Mouse (Mus musculus) kidney, postnatal 0 days (tissue): ENCODE measurements at regions not wholly inside any gene's neighbourhood (a gene's known extent, or its start where the extent isn't known, plus 50 kb on each side); places are given as distances from the start of the nearest gene placed in this dataset.
"Not testable (repeated sequence)": the region's sequence is repeated elsewhere in the genome, so short reads cannot be mapped to it uniquely, and the experiment has no call there.

Experiments used
- ATAC-seq: fragments of 200-750 bp; cut with Nextera tagmentation; replicated peaks from 2 replicates; pipeline ENCODE4 v1.8.0; 2017; ENCODE audit warnings: low read depth, moderate number of reproducible peaks, moderate TSS enrichment, moderate library complexity; ENCODE audit not compliant: low FRiP score
- DNase-seq: peaks from one replicate; pipeline ENCODE4 v3.0.0-alpha.2; 2016; ENCODE audit warnings: low spot score
- H3K27ac ChIP-seq: fragments of 300-500 bp; sonication (generic); 2 replicates; pipeline ENCODE4 v1.5.1; 2014; ENCODE audit warnings: mild to moderate bottlenecking
- H3K27me3 ChIP-seq: fragments of 300-500 bp; sonication (generic); 2 replicates; pipeline ENCODE4 v1.6.1; 2014; ENCODE audit warnings: low read length, mixed read lengths; ENCODE audit not compliant: insufficient read depth
- H3K36me3 ChIP-seq: fragments of 300-500 bp; sonication (generic); 2 replicates; pipeline ENCODE4 v1.6.1; 2014; ENCODE audit warnings: low read length, mixed read lengths; ENCODE audit not compliant: insufficient read depth
- H3K4me1 ChIP-seq: fragments of 300-500 bp; sonication (generic); replicated peaks from 2 replicates; pipeline ENCODE4 v1.6.1; 2014; ENCODE audit warnings: antibody characterized with exemption, low read length, mixed read lengths; ENCODE audit not compliant: insufficient read depth
- H3K4me2 ChIP-seq: fragments of 300-500 bp; sonication (generic); 2 replicates; pipeline ENCODE4 v1.6.1; 2014; ENCODE audit warnings: mild to moderate bottlenecking, low read length, moderate library complexity, mixed read lengths
- H3K4me3 ChIP-seq: fragments of 300-500 bp; sonication (generic); replicated peaks from 2 replicates; pipeline ENCODE4 v1.5.1; 2014; ENCODE audit warnings: low read depth, low read length
- H3K9ac ChIP-seq: fragments of 300-500 bp; sonication (generic); 2 replicates; pipeline ENCODE4 v1.6.1; 2014; ENCODE audit warnings: low read depth, low read length
- H3K9me3 ChIP-seq: fragments of 300-500 bp; sonication (generic); replicated peaks from 2 replicates; pipeline ENCODE4 v1.6.1; 2016; ENCODE audit warnings: low read length, inconsistent platforms, mixed read lengths
- CTCF ChIP-seq: IDR thresholded peaks from 2 replicates; pipeline ENCODE4 v1.5.1; 2016; ENCODE audit warnings: antibody characterized with exemption, low read depth, mild to moderate bottlenecking, moderate library complexity
- WGBS: fragments of 180-500 bp; shearing (Covaris S2); extraction: QIAGEN DNeasy Blood & Tissue Kit; methylation state at CpG from one replicate; pipeline ENCODE4 v1.1.7; 2014; 5-methylcytosine and 5-hydroxymethylcytosine counted together

- Histone ChIP-seq H3K4me1 (no peaks in the 10 kb centered on the region), H3K4me3 (no peak overlapping the region), H3K27me3 (no peaks in the 10 kb centered on the region), H3K9ac (no peak overlapping the region), H3K27ac (no peak overlapping the region), H3K9me3 (no peaks in the 10 kb centered on the region), H3K4me2 (no peak overlapping the region), H3K36me3 (no peaks in the 10 kb centered on the region)
- DNase-seq (no peak), ATAC-seq (no peak)
- 84% methylated on average over 1 of the region's 1 CpGs for WGBS
- no peak for TF ChIP-seq CTCF
Measured at GRCm38 (mm10) chr1:149274932-149275331, 686.2 kb downstream of the Pla2g4a start.

GRCm38 (mm10) chr1:149256866-149257265 lies 704.2 kb downstream of the Pla2g4a start:
- ATAC-seq (no peak), DNase-seq (no peak)
- H3K9me3 ChIP-seq, result no peaks in the 10 kb centered on the region
- no peaks in the 10 kb centered on the region for H3K4me1 ChIP-seq
- H3K4me3 ChIP-seq, result no peak overlapping the region
- H3K36me3 ChIP-seq, result no peaks in the 10 kb centered on the region
- TF ChIP-seq CTCF, result no peak
- H3K9ac ChIP-seq, result no peak overlapping the region
- no peaks in the 10 kb centered on the region for H3K27me3 ChIP-seq
- 81% methylated on average over 3 of the region's 3 CpGs for WGBS
- H3K27ac ChIP-seq, result no peak overlapping the region
- no peak overlapping the region for H3K4me2 ChIP-seq

- Histone ChIP-seq H3K9ac (no peak overlapping the region), H3K36me3 (no peaks in the 10 kb centered on the region), H3K27me3 (no peaks in the 10 kb centered on the region), H3K9me3 (no peaks in the 10 kb centered on the region), H3K27ac (no peak overlapping the region), H3K4me3 (no peak overlapping the region), H3K4me1 (no peaks in the 10 kb centered on the region), H3K4me2 (no peak overlapping the region)
- 51% methylated on average over 4 of the region's 4 CpGs for WGBS
- DNase-seq (peak; percentile 24), ATAC-seq (no peak)
- peak; percentile 60 for TF ChIP-seq CTCF
Measured at GRCm38 (mm10) chr1:149254141-149254540, 706.9 kb downstream of the Pla2g4a start.

- TF ChIP-seq CTCF, result no peak
- Histone ChIP-seq H3K27ac (no peak overlapping the region), H3K9me3 (no peaks in the 10 kb centered on the region), H3K27me3 (no peaks in the 10 kb centered on the region), H3K36me3 (no peaks in the 10 kb centered on the region), H3K9ac (no peak overlapping the region), H3K4me2 (no peak overlapping the region), H3K4me3 (no peak overlapping the region), H3K4me1 (no peaks in the 10 kb centered on the region)
- DNase-seq (no peak), ATAC-seq (no peak)
- 73% methylated on average over 1 of the region's 1 CpGs for WGBS
Measured at GRCm38 (mm10) chr1:149238329-149239015, 722.6 kb downstream of the Pla2g4a start.

GRCm38 (mm10) chr1:149227170-149227569 lies 733.9 kb downstream of the Pla2g4a start:
- not testable (repeated sequence) for H3K27me3 ChIP-seq, H3K36me3 ChIP-seq, H3K4me3 ChIP-seq, DNase-seq, H3K9me3 ChIP-seq, H3K4me2 ChIP-seq, H3K9ac ChIP-seq, H3K4me1 ChIP-seq, H3K27ac ChIP-seq, ATAC-seq
- WGBS, result 92% methylated on average over 1 of the region's 1 CpGs

- Histone ChIP-seq H3K9me3 (no peaks in the 10 kb centered on the region), H3K4me3 (no peak overlapping the region), H3K36me3 (no peaks in the 10 kb centered on the region), H3K27ac (no peak overlapping the region), H3K27me3 (no peaks in the 10 kb centered on the region), H3K4me2 (no peak overlapping the region), H3K9ac (no peak overlapping the region), H3K4me1 (no peaks in the 10 kb centered on the region)
- TF ChIP-seq CTCF, result no peak
- DNase-seq, result no peak
- ATAC-seq, result peak; percentile 57; the same call in 1 of the 2 replicates
Measured at GRCm38 (mm10) chr1:149226400-149226799, 734.7 kb downstream of the Pla2g4a start.

GRCm38 (mm10) chr1:149202631-149203030 lies 758.5 kb downstream of the Pla2g4a start:
- no peak overlapping the region for H3K27ac ChIP-seq
- H3K4me3 ChIP-seq, result no peak overlapping the region
- no peaks in the 10 kb centered on the region for H3K4me1 ChIP-seq
- WGBS, result 85% methylated on average over 1 of the region's 1 CpGs
- no peaks in the 10 kb centered on the region for H3K27me3 ChIP-seq
- H3K9ac ChIP-seq, result no peak overlapping the region
- ATAC-seq (no peak), DNase-seq (no peak)
- H3K36me3 ChIP-seq, result no peaks in the 10 kb centered on the region
- TF ChIP-seq CTCF, result no peak
- no peaks in the 10 kb centered on the region for H3K9me3 ChIP-seq
- H3K4me2 ChIP-seq, result no peak overlapping the region
